Mouse (Mus musculus): ENCODE measurements at regions not wholly inside any gene's neighbourhood (a gene's known extent, or its start where the extent isn't known, plus 50 kb on each side); places are given as distances from the start of the nearest gene placed in this dataset.

DNA sequence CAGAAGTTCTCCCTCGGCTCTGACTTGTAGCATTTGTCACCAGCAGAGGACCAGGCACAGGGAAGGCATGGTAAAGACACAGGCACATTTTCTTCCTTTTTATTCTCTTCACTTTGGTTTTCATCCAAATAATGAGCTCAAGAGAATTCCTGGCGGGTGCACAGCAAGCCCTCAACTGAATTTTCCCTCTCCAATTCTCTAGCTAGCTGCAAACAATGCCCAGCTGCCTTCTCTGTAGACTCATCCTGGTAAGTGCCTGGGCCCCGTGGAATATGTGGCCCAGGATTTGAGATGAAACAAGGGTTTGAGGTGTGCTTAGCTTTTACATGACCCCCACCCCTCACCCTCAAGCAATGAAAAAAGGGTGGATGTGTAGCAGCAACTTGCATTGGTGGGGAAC lies 90.4 kb downstream of the Otol1 start:
- Histone ChIP-seq H3K4me1 (ENCODE audit: control insufficient read depth, insufficient read depth, insufficient read length) (no peaks in the 10 kb centered on the region), H3K27me3 (ENCODE audit: control insufficient read depth, insufficient read depth, low read length) (no peaks in the 10 kb centered on the region), H3K4me3 (ENCODE audit: extremely low read depth, insufficient read depth, insufficient read length) (no peak overlapping the region), H3K36me3 (ENCODE audit: control insufficient read depth, insufficient read depth, low read length) (no peaks in the 10 kb centered on the region), H3K27ac (ENCODE audit: insufficient read depth, low read length) (no peak overlapping the region)
- 64% methylated on average over 3 of the region's 3 CpGs for WGBS
- TF ChIP-seq POLR2A (IDR thresholded peaks at IDR 0.05; ENCODE audit: low read depth, low read length) (no peak), CTCF (IDR thresholded peaks at IDR 0.05; ENCODE audit: extremely low read depth, insufficient read depth, insufficient read length, insufficient replicate concordance) (no peak)
- no peak for DNase-seq (ENCODE audit: low read depth in 1 of 2, low spot score in 2 of 2)

DNA sequence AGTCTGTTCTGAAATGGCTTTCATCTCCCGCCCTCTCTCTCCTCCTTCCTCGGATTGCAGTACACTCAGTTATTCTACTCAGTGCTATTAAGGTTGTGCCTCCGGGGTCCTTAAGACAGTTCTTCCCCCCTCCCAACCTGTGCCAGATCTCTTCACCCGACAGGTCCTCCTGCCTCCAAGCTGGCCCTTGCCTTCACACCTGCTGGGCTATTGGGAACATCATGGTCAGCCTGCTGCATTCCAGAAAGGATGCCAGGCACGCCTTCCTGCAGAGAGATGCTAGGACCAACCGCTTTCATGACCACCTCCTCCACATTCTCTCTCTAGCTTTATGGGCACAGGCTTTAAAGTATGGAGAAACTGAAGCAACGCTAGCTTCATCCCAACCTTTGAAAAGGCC lies 94.7 kb downstream of the Otol1 start:
- Histone ChIP-seq H3K27me3 (ENCODE audit: control insufficient read depth, insufficient read depth, low read length) (no peaks in the 10 kb centered on the region), H3K27ac (ENCODE audit: insufficient read depth, low read length) (no peak overlapping the region), H3K4me1 (ENCODE audit: control insufficient read depth, insufficient read depth, insufficient read length) (no peaks in the 10 kb centered on the region), H3K36me3 (ENCODE audit: control insufficient read depth, insufficient read depth, low read length) (no peaks in the 10 kb centered on the region), H3K4me3 (ENCODE audit: extremely low read depth, insufficient read depth, insufficient read length) (no peak overlapping the region)
- TF ChIP-seq CTCF (IDR thresholded peaks at IDR 0.05; ENCODE audit: extremely low read depth, insufficient read depth, insufficient read length, insufficient replicate concordance) (no peak), POLR2A (IDR thresholded peaks at IDR 0.05; ENCODE audit: low read depth, low read length) (no peak)
- DNase-seq (ENCODE audit: low read depth in 1 of 2, low spot score in 2 of 2): no peak
- 72% methylated on average over 7 of the region's 7 CpGs for WGBS

GRCm38 (mm10) chr3:70102593-70103213 lies 95.3 kb downstream of the Otol1 start:
- H3K27me3 ChIP-seq (ENCODE audit: control insufficient read depth, insufficient read depth, low read length): no peaks in the 10 kb centered on the region
- H3K36me3 ChIP-seq (ENCODE audit: control insufficient read depth, insufficient read depth, low read length): no peaks in the 10 kb centered on the region
- no peak for DNase-seq (ENCODE audit: low read depth in 1 of 2, low spot score in 2 of 2)
- TF ChIP-seq POLR2A (IDR thresholded peaks at IDR 0.05; ENCODE audit: low read depth, low read length) (no peak), CTCF (IDR thresholded peaks at IDR 0.05; ENCODE audit: extremely low read depth, insufficient read depth, insufficient read length, insufficient replicate concordance) (no peak)
- 80% methylated on average over 10 of the region's 10 CpGs for WGBS
- no peak overlapping the region for H3K4me3 ChIP-seq (ENCODE audit: extremely low read depth, insufficient read depth, insufficient read length)
- no peak overlapping the region for H3K27ac ChIP-seq (ENCODE audit: insufficient read depth, low read length)
- no peaks in the 10 kb centered on the region for H3K4me1 ChIP-seq (ENCODE audit: control insufficient read depth, insufficient read depth, insufficient read length)

DNA sequence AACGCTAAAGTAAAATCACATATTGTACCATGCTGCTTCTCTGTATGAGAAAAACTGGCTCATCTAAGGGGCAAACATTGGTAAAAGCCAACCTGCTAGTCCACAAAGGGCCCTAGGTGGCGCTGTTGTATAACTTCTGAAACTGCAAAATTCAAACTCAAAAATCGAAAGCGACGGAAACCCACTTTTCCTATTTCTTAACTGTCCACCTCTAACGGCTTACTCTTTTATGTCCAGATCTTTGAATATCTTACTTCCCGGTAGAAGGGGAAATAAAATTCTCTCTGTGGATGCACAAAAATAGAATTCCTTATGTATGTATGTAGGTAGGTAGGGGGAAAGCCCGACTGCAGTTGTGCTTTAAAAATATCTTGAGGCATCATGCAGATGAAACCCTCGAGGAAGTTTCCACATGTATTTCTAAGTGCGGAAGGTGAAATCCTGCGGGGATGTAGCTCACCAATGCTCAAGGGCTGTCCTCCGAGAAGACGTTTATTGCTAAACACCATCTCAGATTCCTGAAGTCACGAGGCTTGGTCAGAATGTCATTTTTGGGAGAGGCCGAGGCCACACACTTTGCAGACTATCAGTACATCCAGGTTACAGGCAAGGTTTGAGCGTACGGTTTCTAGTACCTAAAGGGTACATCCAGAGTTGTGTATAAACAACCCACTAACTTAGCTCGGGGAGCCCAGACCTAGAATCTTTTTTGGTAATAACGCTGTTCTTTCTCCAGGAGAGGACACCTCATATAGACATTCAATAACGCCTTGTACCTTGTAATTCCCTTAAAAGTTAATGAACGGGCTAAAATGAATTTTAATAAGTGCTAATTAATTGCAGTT lies 96.8 kb downstream of the Otol1 start:
- 1% methylated on average over 21 of the region's 21 CpGs for WGBS
- peak in 1 of 2 experiments; percentile 20 for DNase-seq (ENCODE audit: low read depth in 1 of 2, low spot score in 2 of 2)
- H3K27me3 ChIP-seq (ENCODE audit: control insufficient read depth, insufficient read depth, low read length): no peaks in the 10 kb centered on the region

GRCm38 (mm10) chr3:70104828-70105399 lies 97.5 kb downstream of the Otol1 start:
- no peak for TF ChIP-seq CTCF (IDR thresholded peaks at IDR 0.05; ENCODE audit: extremely low read depth, insufficient read depth, insufficient read length, insufficient replicate concordance)
- TF ChIP-seq POLR2A (IDR thresholded peaks at IDR 0.05; ENCODE audit: low read depth, low read length): no peak
- Histone ChIP-seq H3K27me3 (ENCODE audit: control insufficient read depth, insufficient read depth, low read length) (no peaks in the 10 kb centered on the region), H3K4me1 (ENCODE audit: control insufficient read depth, insufficient read depth, insufficient read length) (no peaks in the 10 kb centered on the region), H3K36me3 (ENCODE audit: control insufficient read depth, insufficient read depth, low read length) (no peaks in the 10 kb centered on the region), H3K27ac (ENCODE audit: insufficient read depth, low read length) (no peak overlapping the region), H3K4me3 (ENCODE audit: extremely low read depth, insufficient read depth, insufficient read length) (no peak overlapping the region)
- DNase-seq (ENCODE audit: low read depth in 1 of 2, low spot score in 2 of 2): no peak
- 14% methylated on average over 7 of the region's 7 CpGs for WGBS

More for the DNA sequence above, 96.8 kb downstream of the Otol1 start:
- no peaks in the 10 kb centered on the region for H3K4me1 ChIP-seq (ENCODE audit: control insufficient read depth, insufficient read depth, insufficient read length)
- H3K36me3 ChIP-seq (ENCODE audit: control insufficient read depth, insufficient read depth, low read length): no peaks in the 10 kb centered on the region
- no peak overlapping the region for H3K27ac ChIP-seq (ENCODE audit: insufficient read depth, low read length)
- TF ChIP-seq CTCF (IDR thresholded peaks at IDR 0.05; ENCODE audit: extremely low read depth, insufficient read depth, insufficient read length, insufficient replicate concordance) (peak; percentile 27; the same call in 1 of the 2 replicates), POLR2A (IDR thresholded peaks at IDR 0.05; ENCODE audit: low read depth, low read length) (no peak)
- peak overlapping the region; percentile 33 for H3K4me3 ChIP-seq (ENCODE audit: extremely low read depth, insufficient read depth, insufficient read length)

DNA sequence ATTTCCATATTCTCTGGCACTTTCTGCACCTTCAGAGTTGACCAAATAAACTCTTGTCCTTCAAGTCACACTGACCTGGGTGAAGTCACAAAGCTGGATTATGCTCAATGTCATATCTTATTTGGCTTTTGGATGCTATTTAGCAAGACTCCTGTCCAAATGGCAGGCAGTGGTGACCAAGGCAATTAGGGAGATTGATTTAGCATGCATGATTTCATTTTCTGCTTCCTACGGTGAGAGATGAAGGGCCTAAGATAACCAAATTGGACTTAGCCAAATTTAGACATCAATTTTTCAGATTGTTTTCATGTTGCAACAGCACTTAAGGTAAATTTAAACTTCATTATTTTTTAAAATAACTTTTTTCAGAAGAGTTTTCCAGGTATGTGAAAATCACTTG lies 98.1 kb downstream of the Otol1 start:
- H3K27me3 ChIP-seq (ENCODE audit: control insufficient read depth, insufficient read depth, low read length): no peaks in the 10 kb centered on the region
- no peaks in the 10 kb centered on the region for H3K4me1 ChIP-seq (ENCODE audit: control insufficient read depth, insufficient read depth, insufficient read length)
- TF ChIP-seq CTCF (IDR thresholded peaks at IDR 0.05; ENCODE audit: extremely low read depth, insufficient read depth, insufficient read length, insufficient replicate concordance) (no peak), POLR2A (IDR thresholded peaks at IDR 0.05; ENCODE audit: low read depth, low read length) (no peak)
- WGBS: 86% methylated on average over 1 of the region's 1 CpGs
- H3K4me3 ChIP-seq (ENCODE audit: extremely low read depth, insufficient read depth, insufficient read length): no peak overlapping the region
- no peaks in the 10 kb centered on the region for H3K36me3 ChIP-seq (ENCODE audit: control insufficient read depth, insufficient read depth, low read length)
- DNase-seq (ENCODE audit: low read depth in 1 of 2, low spot score in 2 of 2): no peak
- no peak overlapping the region for H3K27ac ChIP-seq (ENCODE audit: insufficient read depth, low read length)

Data from spleen, adult 2 months (tissue).